Mouse (Mus musculus): ENCODE results near the gene Sugct. TPM values are rescaled to one million over a fixed set of nuclear protein-coding genes. Genes with fewer than 3 reads are reported as not detected.

The Sugct gene
- total RNA-seq, 2 experiments from 2014 or later, result 2.1 to 3.0 TPM

- TF ChIP-seq CTCF (IDR thresholded peaks at IDR 0.05), result no peak
- intact Hi-C loops (cut with DNase I), result no loop called here
- H3K27ac ChIP-seq, result no peak overlapping the region
- no peak overlapping the region for H3K4me3 ChIP-seq
- DNase-seq (ENCODE audit: extremely low spot score in 1 of 2, low spot score in 2 of 2), result no peak
These were observed 482.7 kb downstream of the Sugct start for GRCm38 (mm10) chr13:17212681-17213080.

- Histone ChIP-seq H3K27ac (no peak overlapping the region), H3K4me3 (no peak overlapping the region)
- no peak for DNase-seq (ENCODE audit: extremely low spot score in 1 of 2, low spot score in 2 of 2)
- intact Hi-C loops (cut with DNase I), result no loop called here
- no peak for TF ChIP-seq CTCF (IDR thresholded peaks at IDR 0.05)
These were observed 505.1 kb downstream of the Sugct start for GRCm38 (mm10) chr13:17190180-17190762.

GRCm38 (mm10) chr13:17185253-17185652, 510.1 kb downstream of the Sugct start:
- Histone ChIP-seq H3K4me3 (no peak overlapping the region), H3K27ac (no peak overlapping the region)
- TF ChIP-seq CTCF (IDR thresholded peaks at IDR 0.05), result no peak
- DNase-seq (ENCODE audit: extremely low spot score in 1 of 2, low spot score in 2 of 2), result no peak
- intact Hi-C loops (cut with DNase I), result no loop called here

GRCm38 (mm10) chr13:17165917-17166316, 529.4 kb downstream of the Sugct start:
- intact Hi-C loops (cut with DNase I), result no loop called here
- H3K4me3 ChIP-seq, result no peak overlapping the region
- H3K27ac ChIP-seq, result no peak overlapping the region
- no peak for TF ChIP-seq CTCF (IDR thresholded peaks at IDR 0.05)
- no peak for DNase-seq (ENCODE audit: extremely low spot score in 1 of 2, low spot score in 2 of 2)

GRCm38 (mm10) chr13:17164721-17165120, 530.6 kb downstream of the Sugct start:
- intact Hi-C loops (cut with DNase I), result no loop called here
- no peak for DNase-seq (ENCODE audit: extremely low spot score in 1 of 2, low spot score in 2 of 2)
- no peak for TF ChIP-seq CTCF (IDR thresholded peaks at IDR 0.05)
- Histone ChIP-seq H3K4me3 (no peak overlapping the region), H3K27ac (no peak overlapping the region)

- no peak for DNase-seq (ENCODE audit: extremely low spot score in 1 of 2, low spot score in 2 of 2)
- Histone ChIP-seq H3K4me3 (no peak overlapping the region), H3K27ac (no peak overlapping the region)
- no peak for TF ChIP-seq CTCF (IDR thresholded peaks at IDR 0.05)
- intact Hi-C loops (cut with DNase I), result no loop called here
These were observed 548.8 kb downstream of the Sugct start for GRCm38 (mm10) chr13:17146441-17146992.

GRCm38 (mm10) chr13:17116073-17116472, 579.3 kb downstream of the Sugct start:
- intact Hi-C loops (cut with DNase I), result no loop called here
- Histone ChIP-seq H3K27ac (no peak overlapping the region), H3K4me3 (no peak overlapping the region)
- no peak for DNase-seq (ENCODE audit: extremely low spot score in 1 of 2, low spot score in 2 of 2)
- no peak for TF ChIP-seq CTCF (IDR thresholded peaks at IDR 0.05)

- no peak for TF ChIP-seq CTCF (IDR thresholded peaks at IDR 0.05)
- DNase-seq (ENCODE audit: extremely low spot score in 1 of 2, low spot score in 2 of 2), result no peak
- Histone ChIP-seq H3K27ac (no peak overlapping the region), H3K4me3 (no peak overlapping the region)
- intact Hi-C loops (cut with DNase I), result no loop called here
These were observed 593.0 kb downstream of the Sugct start for GRCm38 (mm10) chr13:17102372-17102771.

GRCm38 (mm10) chr13:17086547-17086946, 608.8 kb downstream of the Sugct start:
- Histone ChIP-seq H3K4me3 (no peak overlapping the region), H3K27ac (no peak overlapping the region)
- no peak for TF ChIP-seq CTCF (IDR thresholded peaks at IDR 0.05)
- intact Hi-C loops (cut with DNase I), result no loop called here
- no peak for DNase-seq (ENCODE audit: extremely low spot score in 1 of 2, low spot score in 2 of 2)

- no peak for DNase-seq (ENCODE audit: extremely low spot score in 1 of 2, low spot score in 2 of 2)
- intact Hi-C loops (cut with DNase I), result no loop called here
- H3K27ac ChIP-seq, result no peak overlapping the region
- no peak overlapping the region for H3K4me3 ChIP-seq
- TF ChIP-seq CTCF (IDR thresholded peaks at IDR 0.05), result no peak
These were observed 609.2 kb downstream of the Sugct start for GRCm38 (mm10) chr13:17086146-17086545.

- DNase-seq (ENCODE audit: extremely low spot score in 1 of 2, low spot score in 2 of 2), result no peak
- H3K4me3 ChIP-seq, result no peak overlapping the region
- H3K27ac ChIP-seq, result no peak overlapping the region
- no peak for TF ChIP-seq CTCF (IDR thresholded peaks at IDR 0.05)
- intact Hi-C loops (cut with DNase I), result no loop called here
These were observed 610.2 kb downstream of the Sugct start for GRCm38 (mm10) chr13:17084946-17085852.

- no peak overlapping the region for H3K4me3 ChIP-seq
- no peak for TF ChIP-seq CTCF (IDR thresholded peaks at IDR 0.05)
- DNase-seq (ENCODE audit: extremely low spot score in 1 of 2, low spot score in 2 of 2), result no peak
- intact Hi-C loops (cut with DNase I), result no loop called here
- no peak overlapping the region for H3K27ac ChIP-seq
These were observed 613.7 kb downstream of the Sugct start for GRCm38 (mm10) chr13:17081618-17082017.

Measured in left cerebral cortex, adult 2 months (tissue).